Mouse (Mus musculus) urinary bladder, postnatal 10 days (tissue): ENCODE measurements around the gene Rtf2.

ENCODE experiments used
- DNase-seq: peaks from one replicate; pipeline ENCODE4 v3.0.0; 2022; ENCODE audit warnings: low spot score

Rtf2 gene

GRCm38 (mm10) chr2:172439843-172440639 lies at the start of gene Rtf2:
TSS of gene Rtf2 (plus strand) at chr2:172440556.
- DNase-seq = peak; percentile 97

- no peak for DNase-seq
Observed at GRCm38 (mm10) chr2:172392041-172392521, 48.3 kb upstream of the Rtf2 start.

GRCm38 (mm10) chr2:172393391-172394051 lies 46.8 kb upstream of the Rtf2 start, which contains the start of gene Cass4:
TSS of gene Cass4 (plus strand) at chr2:172393794.
- no peak for DNase-seq

GRCm38 (mm10) chr2:172394052-172394392 lies 46.3 kb upstream of the Rtf2 start:
- DNase-seq = no peak

- no peak for DNase-seq
Observed at GRCm38 (mm10) chr2:172394671-172395070, 45.7 kb upstream of the Rtf2 start.

GRCm38 (mm10) chr2:172395961-172396360 lies 44.4 kb upstream of the Rtf2 start:
- no peak for DNase-seq

GRCm38 (mm10) chr2:172399901-172400300 lies 40.5 kb upstream of the Rtf2 start:
- DNase-seq = no peak

GRCm38 (mm10) chr2:172401116-172401825 lies 39.1 kb upstream of the Rtf2 start:
- DNase-seq = no peak

- no peak for DNase-seq
Observed at GRCm38 (mm10) chr2:172404239-172404638, 36.1 kb upstream of the Rtf2 start.

GRCm38 (mm10) chr2:172405011-172405410 lies 35.3 kb upstream of the Rtf2 start:
- DNase-seq = no peak

GRCm38 (mm10) chr2:172406173-172406572 lies 34.2 kb upstream of the Rtf2 start:
- DNase-seq = no peak

GRCm38 (mm10) chr2:172407499-172407898 lies 32.9 kb upstream of the Rtf2 start:
- DNase-seq = no peak

- no peak for DNase-seq
Observed at GRCm38 (mm10) chr2:172410686-172411085, 29.7 kb upstream of the Rtf2 start.

GRCm38 (mm10) chr2:172411091-172411490 lies 29.3 kb upstream of the Rtf2 start:
- no peak for DNase-seq

GRCm38 (mm10) chr2:172412454-172412853 lies 27.9 kb upstream of the Rtf2 start:
- DNase-seq = no peak

GRCm38 (mm10) chr2:172413273-172413672 lies 27.1 kb upstream of the Rtf2 start:
- no peak for DNase-seq

GRCm38 (mm10) chr2:172413894-172414293 lies 26.5 kb upstream of the Rtf2 start:
- DNase-seq = no peak

GRCm38 (mm10) chr2:172416218-172416617 lies 24.1 kb upstream of the Rtf2 start:
- DNase-seq = no peak

- DNase-seq = no peak
Observed at GRCm38 (mm10) chr2:172416876-172417275, 23.5 kb upstream of the Rtf2 start.

GRCm38 (mm10) chr2:172418208-172418607 lies 22.1 kb upstream of the Rtf2 start:
- no peak for DNase-seq

GRCm38 (mm10) chr2:172430609-172431008 lies 9.7 kb upstream of the Rtf2 start:
- DNase-seq = no peak

GRCm38 (mm10) chr2:172433746-172434145 lies 6.6 kb upstream of the Rtf2 start:
- DNase-seq = no peak
